Mouse (Mus musculus): ENCODE measurements around the gene Gm2056. TPM values are rescaled to one million over a fixed set of nuclear protein-coding genes. Genes with fewer than 3 reads are reported as not detected.

Gm2056 gene
- polyA plus RNA-seq (2012; rRNA removed): not detected in 2 replicates

GRCm38 (mm10) chr12:88026704-88027103 lies at the start of gene Gm2056:
Gene Gm2056, plus strand, starts transcription at chr12:88027004.

DNA sequence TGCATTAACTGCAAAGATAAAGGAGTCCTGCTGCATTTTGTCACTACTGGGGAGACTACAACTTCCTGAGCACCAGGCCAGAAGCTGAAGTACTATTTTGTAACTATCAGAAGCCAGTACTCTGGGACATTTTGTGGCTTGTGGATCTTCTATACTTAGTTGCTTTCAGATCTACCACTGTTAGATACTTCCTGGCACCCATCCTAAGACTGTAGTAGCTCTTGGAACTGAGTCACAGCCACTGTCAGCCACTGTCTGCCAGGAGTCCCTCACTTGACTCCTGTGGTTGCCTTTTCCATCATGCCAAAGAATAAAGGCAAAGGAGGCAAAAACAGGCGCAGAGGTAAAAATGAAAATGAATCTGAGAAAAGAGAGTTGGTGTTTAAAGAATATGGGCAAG lies 15.3 kb upstream of the Gm2056 start, which contains the start of gene Gm2075:
Gene Gm2075 (plus strand): TSS at position 301 of the 400 bp plus-strand sequence.

GRCm38 (mm10) chr12:88018671-88019070 lies 8.1 kb upstream of the Gm2056 start, which contains the start of gene Gm6803:
Gene Gm6803, minus strand, starts transcription at chr12:88018771.

Other genes starting within 250 kb of the Gm2056 start
- not detected in 2 replicates for gene Gm21936, start 231.5 kb upstream of the Gm2056 start, polyA plus RNA-seq (2012; rRNA removed)
- 0.01 and 0.20 TPM in 2 replicates for gene BB287469, start 210.4 kb upstream of the Gm2056 start, polyA plus RNA-seq (2012; rRNA removed)
- gene Gm2001, start 184.7 kb upstream of the Gm2056 start, polyA plus RNA-seq (2012; rRNA removed): not detected in 2 replicates
- gene Gm2016, start 152.9 kb upstream of the Gm2056 start, polyA plus RNA-seq (2012; rRNA removed): not detected in 2 replicates
- gene Gm2022, start 131.6 kb upstream of the Gm2056 start, polyA plus RNA-seq (2012; rRNA removed): not detected in 2 replicates
- gene Gm2035, start 107.1 kb upstream of the Gm2056 start, polyA plus RNA-seq (2012; rRNA removed): not detected in 2 replicates
- not detected in 2 replicates for gene Gm2042, start 72.9 kb upstream of the Gm2056 start, polyA plus RNA-seq (2012; rRNA removed)
- not detected in 2 replicates for gene Gm2075, start 15.2 kb upstream of the Gm2056 start, polyA plus RNA-seq (2012; rRNA removed)
- not detected in 2 replicates for gene Gm6803, start 8.2 kb upstream of the Gm2056 start, polyA plus RNA-seq (2012; rRNA removed)
- gene Gm16368, start 56.7 kb downstream of the Gm2056 start, polyA plus RNA-seq (2012; rRNA removed): not detected in 2 replicates
- not detected in 2 replicates for gene Gm10436, start 155.1 kb downstream of the Gm2056 start, polyA plus RNA-seq (2012; rRNA removed)
- not detected in 2 replicates for gene Gm8332, start 223.1 kb downstream of the Gm2056 start, polyA plus RNA-seq (2012; rRNA removed)
- gene Gm5662, start 247.5 kb downstream of the Gm2056 start, polyA plus RNA-seq (2012; rRNA removed): not detected in 2 replicates